Mouse (Mus musculus) T-cell, adult 2 months (primary cell): Measurements from ENCODE around the gene Tgif2.
"Not testable (repeated sequence)": the region's sequence is repeated elsewhere in the genome, so short reads cannot be mapped to it uniquely, and the experiment has no call there.

Experiments used
- DNase-seq: peaks from one replicate; pipeline ENCODE4 v3.0.0; 2022; ENCODE audit warnings: low spot score

Tgif2 gene

GRCm38 (mm10) chr2:156874760-156875510 is 35.1 kb downstream of the Tgif2 start:
- no peak for DNase-seq

- DNase-seq = peak; percentile 83
Measured at GRCm38 (mm10) chr2:156877726-156878125, 37.9 kb downstream of the Tgif2 start.

- DNase-seq = no peak
Measured at GRCm38 (mm10) chr2:156879541-156879940, 39.7 kb downstream of the Tgif2 start.

GRCm38 (mm10) chr2:156882431-156883001 is 42.7 kb downstream of the Tgif2 start:
- DNase-seq = peak; percentile 85

- DNase-seq = no peak
Measured at GRCm38 (mm10) chr2:156884396-156885211, 44.8 kb downstream of the Tgif2 start.

GRCm38 (mm10) chr2:156885666-156886065 is 45.9 kb downstream of the Tgif2 start:
- DNase-seq = not testable (repeated sequence)

GRCm38 (mm10) chr2:156886084-156886631 is 46.4 kb downstream of the Tgif2 start:
- DNase-seq = peak; percentile 27

- peak; percentile 83 for DNase-seq
Measured at GRCm38 (mm10) chr2:156887017-156887416, 47.2 kb downstream of the Tgif2 start, which contains the start of gene Sla2. TSS of gene Sla2 (minus strand) at chr2:156887192.

GRCm38 (mm10) chr2:156888490-156888889 is 48.7 kb downstream of the Tgif2 start:
- no peak for DNase-seq

GRCm38 (mm10) chr2:156892240-156892639 is 52.4 kb downstream of the Tgif2 start:
- DNase-seq = no peak

- DNase-seq = no peak
Measured at GRCm38 (mm10) chr2:156892821-156893220, 53.0 kb downstream of the Tgif2 start.

GRCm38 (mm10) chr2:156894496-156895265 is 54.9 kb downstream of the Tgif2 start:
- no peak for DNase-seq

- DNase-seq = no peak
Measured at GRCm38 (mm10) chr2:156896384-156896914, 56.6 kb downstream of the Tgif2 start.

- DNase-seq = no peak
Measured at GRCm38 (mm10) chr2:156897034-156897433, 57.2 kb downstream of the Tgif2 start.

GRCm38 (mm10) chr2:156898374-156898773 is 58.6 kb downstream of the Tgif2 start:
- no peak for DNase-seq

- DNase-seq = no peak
Measured at GRCm38 (mm10) chr2:156899184-156899583, 59.4 kb downstream of the Tgif2 start.

- DNase-seq = no peak
Measured at GRCm38 (mm10) chr2:156901344-156901743, 61.5 kb downstream of the Tgif2 start.

GRCm38 (mm10) chr2:156901883-156902282 is 62.1 kb downstream of the Tgif2 start:
- DNase-seq = no peak

- DNase-seq = not testable (repeated sequence)
Measured at GRCm38 (mm10) chr2:156902411-156902810, 62.6 kb downstream of the Tgif2 start.

- DNase-seq = no peak
Measured at GRCm38 (mm10) chr2:156903367-156903766, 63.6 kb downstream of the Tgif2 start.
